9 mouse cellular contexts compared by ENCODE assay signal in genomic region chr2:25157655-25158054, GRCm38 (mm10). TPM values are rescaled to one million over a fixed set of nuclear protein-coding genes. Genes with fewer than 3 reads are reported as not detected.
DNase-seq lines count a peak whose midpoint lies in the region; ATAC-seq and TF ChIP-seq lines count a peak whose summit lies in the region.
"Had no signal": no experiment of that assay in that cellular context is flagged by ENCODE, and none has a peak within 500 bp of the region (broad histone marks: within the 10 kb centered on the region; RNA-seq: fewer than 3 reads in every experiment).

No protein-coding gene starts in this region.

- no peak overlapping the region for H3K27ac ChIP-seq in kidney, adult 2 months (ENCODE audit: insufficient read depth, low read depth, low read length)
- H3K27ac ChIP-seq in kidney, embryonic 15.5 days = no peak overlapping the region
- H3K27ac ChIP-seq: embryonic facial prominence, embryonic 15.5 days had no signal

- H3K79me3 ChIP-seq in C2C12 (ENCODE audit: low read depth) = no peaks in the 10 kb centered on the region

- TF ChIP-seq POLR2A in kidney, adult 2 months (IDR thresholded peaks at IDR 0.05; ENCODE audit: low read depth, low read length) = no peak

- H3ac ChIP-seq in C2C12 (ENCODE audit: control insufficient read depth, insufficient read length, low read depth) = no peak overlapping the region

- no peaks in the 10 kb centered on the region for H3K36me3 ChIP-seq in kidney, adult 2 months (ENCODE audit: control insufficient read depth, insufficient read depth, low read length)
- no peaks in the 10 kb centered on the region for H3K36me3 ChIP-seq in kidney, embryonic 15.5 days
- no peaks in the 10 kb centered on the region for H3K36me3 ChIP-seq in C2C12 (ENCODE audit: control insufficient read depth, insufficient read depth)
- no peaks in the 10 kb centered on the region for H3K36me3 ChIP-seq in G1E (replicated peaks)
- H3K36me3 ChIP-seq: embryonic facial prominence, embryonic 15.5 days had no signal

- H3K4me1 ChIP-seq in kidney, adult 2 months (ENCODE audit: control insufficient read depth, insufficient read depth, low read length) = no peaks in the 10 kb centered on the region; the same call in 1 of the 2 replicates
- peaks cover 4% of the 10 kb centered on the region; the same call in 1 of the 2 replicates for H3K4me1 ChIP-seq in kidney, embryonic 15.5 days
- no peaks in the 10 kb centered on the region; the same call in 1 of the 2 replicates for H3K4me1 ChIP-seq in G1E (ENCODE audit: insufficient read depth, low read depth, low read length)

- no peaks in the 10 kb centered on the region for H3K79me2 ChIP-seq in C2C12 (ENCODE audit: control insufficient read depth, insufficient read depth)

- 60% methylated on average over 2 of the region's 2 CpGs for WGBS in kidney, adult 2 months
- 52% methylated on average over 2 of the region's 2 CpGs for WGBS in kidney, embryonic 15.5 days

- peak; percentile 73 for DNase-seq in kidney, adult 2 months
- no peak for DNase-seq in G1E (ENCODE audit: low spot score)
- DNase-seq in retina, postnatal 1 day = peak; percentile 83
- DNase-seq in urinary bladder, postnatal 4 days (ENCODE audit: low spot score in 2 of 2) = no peak
- no peak for DNase-seq in urinary bladder, postnatal 25 days (ENCODE audit: low spot score)

- no peak for TF ChIP-seq CTCF in kidney, adult 2 months (conservative IDR thresholded peaks at IDR 0.05; ENCODE audit: insufficient read depth, insufficient read length, low read depth, low read length)
- peak; percentile 14 for TF ChIP-seq CTCF in C2C12 (IDR thresholded peaks at IDR 0.05; ENCODE audit: control insufficient read depth, insufficient read depth, insufficient read length)
- TF ChIP-seq CTCF in G1E (IDR thresholded peaks at IDR 0.05; ENCODE audit: low read depth, low read length) = peak; percentile 58

- H3K4me2 ChIP-seq in kidney, embryonic 15.5 days = no peak overlapping the region
- H3K4me2 ChIP-seq: embryonic facial prominence, embryonic 15.5 days had no signal

- H3K9ac ChIP-seq in kidney, embryonic 15.5 days = no peak overlapping the region
- H3K9ac ChIP-seq: embryonic facial prominence, embryonic 15.5 days had no signal

- no peaks in the 10 kb centered on the region for H3K27me3 ChIP-seq in kidney, adult 2 months (replicated peaks; ENCODE audit: control insufficient read depth, insufficient read depth, low read length)
- H3K27me3 ChIP-seq in kidney, embryonic 15.5 days = no peaks in the 10 kb centered on the region
- H3K27me3 ChIP-seq in C2C12 (ENCODE audit: control insufficient read depth, insufficient read depth, insufficient read length) (peaks cover 4% of the 10 kb centered on the region), G1E (ENCODE audit: insufficient read depth, low read length) (peaks cover 6% of the 10 kb centered on the region; the same call in 1 of the 2 replicates)
- H3K27me3 ChIP-seq: embryonic facial prominence, embryonic 15.5 days had no signal

- no peak overlapping the region for H3K4me3 ChIP-seq in kidney, adult 2 months (ENCODE audit: insufficient read depth, low read depth, low read length)
- no peak overlapping the region for H3K4me3 ChIP-seq in kidney, embryonic 15.5 days (replicated peaks)
- H3K4me3 ChIP-seq in C2C12 (ENCODE audit: insufficient read depth, poor library complexity, severe bottlenecking) (no peak overlapping the region), G1E (ENCODE audit: low read depth, low read length) (no peak overlapping the region)
- H3K4me3 ChIP-seq: embryonic facial prominence, embryonic 15.5 days had no signal

- no peaks in the 10 kb centered on the region for H3K9me3 ChIP-seq in kidney, embryonic 15.5 days (replicated peaks)
- H3K9me3 ChIP-seq in G1E (replicated peaks) = no peaks in the 10 kb centered on the region
- H3K9me3 ChIP-seq: embryonic facial prominence, embryonic 15.5 days had no signal

- ATAC-seq in kidney, embryonic 15.5 days (replicated peaks; ENCODE audit: low FRiP score) = no peak
- no peak for ATAC-seq in G1E (ENCODE audit: extremely low read depth, insufficient number of reproducible peaks, low FRiP score, poor library complexity, severe bottlenecking)
- ATAC-seq in hematopoietic stem cell, adult 5-6 weeks (replicated peaks in 1 of 2; ENCODE audit: insufficient read depth in 1 of 2, low FRiP score in 2 of 2, low TSS enrichment in 1 of 2, low read depth in 1 of 2, poor library complexity in 2 of 2, severe bottlenecking in 2 of 2) = peak; percentile 53 to 60; a peak in 3 of 4 replicates

TF ChIP-seq in C2C12, 6 proteins besides CTCF, POLR2A, EP300 and RAD21:
- TF ChIP-seq MYOD1 (IDR thresholded peaks at IDR 0.05; ENCODE audit: control insufficient read depth, insufficient read length, low read depth) (no peak), USF1 (IDR thresholded peaks at IDR 0.05; ENCODE audit: low read depth) (no peak), FOSL1 (IDR thresholded peaks at IDR 0.05; ENCODE audit: insufficient read depth, low read length, poor library complexity, severe bottlenecking) (no peak), MYOG (IDR thresholded peaks at IDR 0.05; ENCODE audit: control insufficient read depth, extremely low read depth, insufficient read length) (no peak), MAX (IDR thresholded peaks at IDR 0.05) (no peak), CEBPB (IDR thresholded peaks at IDR 0.05; ENCODE audit: low read depth) (no peak)

RNA-seq across cellular contexts. Expression of gene Nrarp, which starts 22.9 kb away (rescaled TPM):
- polyA plus RNA-seq in kidney, adult 2 months (2012; rRNA removed) = 5.7 and 7.8 TPM in 2 replicates
- 21.8 and 23.7 TPM in 2 replicates for polyA plus RNA-seq in kidney, embryonic 15.5 days (2015; fragmentation: Nextera tagmentation; extraction: Ambion mirVana)
- polyA plus RNA-seq in C2C12 (2012; fragmentation: generic; extraction: Trizol) (0.56 TPM), G1E (2012) (not detected in 2 replicates)
- total RNA-seq in G1E (2014; fragmentation: Nextera tagmentation) (not detected in 2 replicates), G1E (2017) (0.16 TPM in 1 of 2 replicates, not detected in the other)
- 2.6 and 4.4 TPM in 2 replicates for total RNA-seq in hematopoietic stem cell, adult 5-6 weeks (2017)

RNA-seq across cellular contexts. Expression of gene Tor4a, which starts 39.0 kb away (rescaled TPM):
- polyA plus RNA-seq in kidney, adult 2 months (2012; rRNA removed) = 21.8 and 26.9 TPM in 2 replicates
- 11.7 and 14.1 TPM in 2 replicates for polyA plus RNA-seq in kidney, embryonic 15.5 days (2015; fragmentation: Nextera tagmentation; extraction: Ambion mirVana)
- 15.5 TPM for polyA plus RNA-seq in C2C12 (2012; fragmentation: generic; extraction: Trizol)
- 13.3 and 17.2 TPM in 2 replicates for total RNA-seq in G1E (2014; fragmentation: Nextera tagmentation)
- 33.2 and 33.8 TPM in 2 replicates for total RNA-seq in G1E (2017)
- 10.8 and 12.3 TPM in 2 replicates for polyA plus RNA-seq in G1E (2012)
- total RNA-seq in hematopoietic stem cell, adult 5-6 weeks (2017) = 30.0 and 33.3 TPM in 2 replicates

RNA-seq across cellular contexts. Expression of gene Nelfb, which starts 53.6 kb away (rescaled TPM):
- 62.6 and 70.5 TPM in 2 replicates for polyA plus RNA-seq in kidney, adult 2 months (2012; rRNA removed)
- 114 and 124 TPM in 2 replicates for polyA plus RNA-seq in kidney, embryonic 15.5 days (2015; fragmentation: Nextera tagmentation; extraction: Ambion mirVana)
- 47.4 TPM for polyA plus RNA-seq in C2C12 (2012; fragmentation: generic; extraction: Trizol)
- total RNA-seq in G1E (2014; fragmentation: Nextera tagmentation) = 30.6 and 80.7 TPM in 2 replicates
- total RNA-seq in G1E (2017) = 54.6 and 60.9 TPM in 2 replicates
- 26.9 and 27.0 TPM in 2 replicates for polyA plus RNA-seq in G1E (2012)
- 40.1 and 53.5 TPM in 2 replicates for total RNA-seq in hematopoietic stem cell, adult 5-6 weeks (2017)

RNA-seq across cellular contexts. Expression of gene Stpg3, which starts 56.8 kb away (rescaled TPM):
- polyA plus RNA-seq in kidney, adult 2 months (2012; rRNA removed) = 0.42 and 0.68 TPM in 2 replicates
- polyA plus RNA-seq in kidney, embryonic 15.5 days (2015; fragmentation: Nextera tagmentation; extraction: Ambion mirVana) = 0.23 and 0.55 TPM in 2 replicates
- not detected for polyA plus RNA-seq in C2C12 (2012; fragmentation: generic; extraction: Trizol)
- total RNA-seq in G1E (2014; fragmentation: Nextera tagmentation) = not detected in 2 replicates
- total RNA-seq in G1E (2017) = not detected in 2 replicates
- polyA plus RNA-seq in G1E (2012) = not detected in 2 replicates
- not detected in 2 replicates for total RNA-seq in hematopoietic stem cell, adult 5-6 weeks (2017)
- polyA plus RNA-seq: embryonic facial prominence, embryonic 15.5 days had no signal

Comparison
In these comparisons a context has a peak if more than half of its experiments do, and no peak if none do; other contexts are left out.
1. DNase-seq: peak in kidney, adult 2 months (single experiment) and retina, postnatal 1 day (single experiment); none in G1E (single experiment), urinary bladder, postnatal 4 days (0 of 2) and urinary bladder, postnatal 25 days (single experiment).
2. ATAC-seq: peak in hematopoietic stem cell, adult 5-6 weeks (2 of 2); none in kidney, embryonic 15.5 days (single experiment) and G1E (single experiment).